Mouse (Mus musculus): ENCODE measurements around the gene Ccdc84.
"Not testable (repeated sequence)": the region's sequence is repeated elsewhere in the genome, so short reads cannot be mapped to it uniquely, and the experiment has no call there.

Gene Ccdc84

DNA sequence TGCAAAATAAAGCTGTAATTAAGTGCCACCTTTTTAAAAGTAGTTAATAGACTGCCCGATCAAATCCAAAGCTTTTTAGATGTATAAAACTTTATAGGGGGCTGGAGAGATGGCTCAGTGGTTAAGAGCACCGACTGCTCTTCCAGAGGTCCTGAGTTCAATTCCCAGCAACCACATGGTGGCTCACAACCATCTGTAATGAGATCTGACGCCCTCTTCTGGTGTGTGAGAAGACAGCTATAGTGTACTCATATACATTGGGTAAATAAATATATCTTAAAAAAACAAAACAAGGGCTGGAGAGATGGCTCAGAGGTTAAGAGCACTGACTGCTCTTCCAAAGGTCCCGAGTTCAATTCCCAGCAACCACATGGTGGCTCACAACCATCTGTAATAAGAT is 56.4 kb downstream of the Ccdc84 start:
- not testable (repeated sequence) for DNase-seq (ENCODE audit: inconsistent ontology term)

DNA sequence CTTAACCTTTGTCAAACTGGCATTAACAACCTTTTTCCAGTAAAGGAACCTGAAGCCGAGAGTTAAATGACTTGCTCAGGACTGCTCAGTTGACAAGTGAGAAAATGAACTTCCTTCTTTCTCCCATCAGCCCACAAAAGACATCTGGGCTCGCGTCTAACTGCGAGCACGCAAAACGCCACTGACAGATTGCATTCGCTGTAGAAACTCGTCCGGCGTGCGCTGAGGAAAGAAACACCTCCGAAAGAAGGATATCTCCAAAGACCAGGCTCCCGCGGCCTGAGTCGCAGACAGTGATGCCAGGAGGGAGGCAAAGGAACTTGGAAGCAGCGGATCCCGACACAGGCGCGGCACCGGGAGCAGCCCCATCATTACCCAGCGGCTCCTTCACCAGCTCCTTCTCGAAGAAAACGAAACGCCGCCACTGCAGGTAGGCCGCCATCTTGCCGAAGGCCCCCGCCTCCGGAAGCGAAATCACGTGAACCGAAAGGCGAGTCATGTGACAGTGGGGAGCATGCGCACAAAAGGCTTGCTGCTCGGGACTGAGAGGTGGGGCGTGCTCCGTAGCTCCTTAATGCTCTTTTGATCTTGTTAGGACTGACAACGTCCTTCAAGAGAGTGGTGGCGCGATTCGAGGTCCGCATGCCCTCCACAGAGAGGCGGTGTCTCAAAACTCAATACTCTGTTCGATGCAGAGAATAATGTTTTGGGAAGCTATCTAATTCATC is 57.0 kb downstream of the Ccdc84 start, which contains the start of gene Vps11:
TSS of gene Vps11 (minus strand) at position 481 of the 728 bp plus-strand sequence.
- peak; percentile 89 for DNase-seq (ENCODE audit: inconsistent ontology term)

Data from Muller cell, postnatal 12 days (primary cell).